Mouse (Mus musculus) hindbrain, postnatal 0 days (tissue): ENCODE measurements around the gene Dennd4b. TPM values are rescaled to one million over a fixed set of nuclear protein-coding genes. Genes with fewer than 3 reads are reported as not detected.
A peak's percentile ranks its signal among the peaks of the same experiment; 100 is the strongest.

Experiments used
- ATAC-seq: fragments of 200-750 bp; cut with Nextera tagmentation; 2 replicates; pipeline ENCODE4 v1.8.0; 2017; ENCODE audit warnings: mild to moderate bottlenecking, moderate TSS enrichment, moderate library complexity
- DNase-seq: peaks from one replicate; pipeline ENCODE4 v3.0.0-alpha.2; 2015; ENCODE audit warnings: low spot score
- H3K27ac ChIP-seq: fragments of 300-500 bp; sonication (generic); 2 replicates; pipeline ENCODE4 v1.5.1; 2014; ENCODE audit warnings: mild to moderate bottlenecking
- H3K27me3 ChIP-seq: fragments of 300-500 bp; sonication (generic); 2 replicates; pipeline ENCODE4 v1.6.1; 2014; ENCODE audit warnings: low read length, mixed read lengths; ENCODE audit not compliant: insufficient read depth
- H3K36me3 ChIP-seq: fragments of 300-500 bp; sonication (generic); 2 replicates; pipeline ENCODE4 v1.6.1; 2014; ENCODE audit warnings: low read length, mixed read lengths; ENCODE audit not compliant: insufficient read depth
- H3K4me1 ChIP-seq: fragments of 300-500 bp; sonication (generic); 2 replicates; pipeline ENCODE4 v1.6.1; 2014; ENCODE audit warnings: antibody characterized with exemption, low read length, mixed read lengths; ENCODE audit not compliant: insufficient read depth
- H3K4me2 ChIP-seq: fragments of 300-500 bp; sonication (generic); 2 replicates; pipeline ENCODE4 v1.6.1; 2014; ENCODE audit warnings: low read depth, mild to moderate bottlenecking, low read length, moderate library complexity, mixed read lengths
- H3K4me3 ChIP-seq: fragments of 300-500 bp; sonication (generic); 2 replicates; pipeline ENCODE4 v1.5.1; 2014; ENCODE audit warnings: low read length
- H3K9ac ChIP-seq: fragments of 300-500 bp; sonication (generic); replicated peaks from 2 replicates; pipeline ENCODE4 v1.6.1; 2014; ENCODE audit warnings: mild to moderate bottlenecking, low read length, moderate library complexity, mixed read lengths
- H3K9me3 ChIP-seq: fragments of 300-500 bp; sonication (generic); 2 replicates; pipeline ENCODE4 v1.6.1; 2016; ENCODE audit warnings: low read length, mixed read lengths
- CTCF ChIP-seq: IDR thresholded peaks from 2 replicates; pipeline ENCODE4 v1.5.1; 2016; ENCODE audit warnings: antibody characterized with exemption, control low read depth, low read depth
- WGBS: fragments of 180-500 bp; shearing (Covaris S2); extraction: QIAGEN DNeasy Blood & Tissue Kit; methylation state at CpG from one replicate; pipeline ENCODE4 v1.1.7; 2014; 5-methylcytosine and 5-hydroxymethylcytosine counted together
- polyA plus RNA-seq: library from polyadenylated mRNA; unstranded; fragments of >200 nt; fragmentation: Nextera tagmentation; extraction: Ambion mirVana; gene quantifications from 2 replicates; pipeline ENCODE4 v1.2.1, GENCODE M21; 2015
- total RNA-seq: library from RNA; depleted of rRNA; stranded (reverse); fragments of >200 nt; gene quantifications from 2 replicates; pipeline ENCODE4 v1.2.3, GENCODE M21; 2014; rRNA removed

Gene Dennd4b
- total RNA-seq, result 38.8 and 48.4 TPM in 2 replicates
- polyA plus RNA-seq, result 5.4 and 5.9 TPM in 2 replicates

GRCm38 (mm10) chr3:90265034-90265931, at the start of gene Dennd4b:
TSS of gene Dennd4b (plus strand) at chr3:90265185.
- ATAC-seq, result peak; percentile 85
- peak within 1 kb of the TSS; percentile 80 for H3K9ac ChIP-seq
- peak within 1 kb of the TSS; percentile 68 for H3K4me3 ChIP-seq
- no peaks in the 10 kb centered on the region for H3K9me3 ChIP-seq
- peak within 1 kb of the TSS; percentile 94 for H3K27ac ChIP-seq
- peak; percentile 87 for DNase-seq
- 2% methylated on average over 54 of the region's 87 CpGs for WGBS
- no peaks in the 10 kb centered on the region for H3K27me3 ChIP-seq
- no peaks in the 10 kb centered on the region for H3K4me1 ChIP-seq
- peaks cover 35% of the 10 kb centered on the region for H3K36me3 ChIP-seq
- H3K4me2 ChIP-seq, result peak within 1 kb of the TSS; percentile 85
- TF ChIP-seq CTCF, result peak; percentile 89

DNA sequence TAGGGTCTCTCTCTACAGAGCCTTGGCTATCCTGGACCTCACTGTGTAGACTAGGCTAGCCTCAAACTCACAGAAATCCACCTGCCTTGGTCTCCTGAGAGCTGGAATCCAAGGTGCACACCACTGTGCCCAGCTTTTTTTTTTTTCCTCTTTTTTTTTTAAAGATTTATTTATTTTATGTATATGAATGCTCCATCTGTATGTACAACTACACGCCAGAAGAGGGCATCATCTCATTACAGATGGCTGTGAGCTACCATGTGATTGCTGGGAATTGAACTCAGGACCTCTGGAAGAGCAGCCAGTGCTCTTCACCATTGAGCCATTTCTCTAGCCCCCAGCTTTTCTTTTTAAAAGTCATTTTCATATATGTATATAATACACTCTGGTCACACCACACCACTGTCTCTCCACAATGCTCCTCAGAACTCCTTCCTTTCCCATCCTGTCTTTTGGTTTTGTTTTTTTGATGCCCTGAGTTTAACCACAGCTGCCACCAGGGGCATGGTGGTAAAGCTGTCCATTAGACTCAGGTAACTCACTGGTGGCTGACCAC, 49.1 kb upstream of the Dennd4b start:
- Histone ChIP-seq H3K9me3 (no peaks in the 10 kb centered on the region), H3K4me2 (no peak overlapping the region), H3K4me3 (no peak overlapping the region), H3K27me3 (no peaks in the 10 kb centered on the region), H3K36me3 (peaks cover 10% of the 10 kb centered on the region; the same call in 1 of the 2 replicates), H3K4me1 (peaks cover 20% of the 10 kb centered on the region), H3K9ac (no peak overlapping the region), H3K27ac (no peak overlapping the region)
- DNase-seq (no peak), ATAC-seq (no peak)
- WGBS, result 45% methylated on average over 1 of the region's 1 CpGs
- TF ChIP-seq CTCF, result no peak; the same call in 1 of the 2 replicates

- peak overlapping the region; percentile 68 for H3K27ac ChIP-seq
- DNase-seq (peak; percentile 81), ATAC-seq (peak; percentile 66; the same call in 1 of the 2 replicates)
- H3K9ac ChIP-seq, result peak overlapping the region; percentile 35
- H3K4me2 ChIP-seq, result peak overlapping the region; percentile 78
- peak overlapping the region; percentile 42 for H3K4me3 ChIP-seq
- no peaks in the 10 kb centered on the region for H3K9me3 ChIP-seq
- peak; percentile 75 for TF ChIP-seq CTCF
- WGBS, result 12% methylated on average over 6 of the region's 6 CpGs
- H3K27me3 ChIP-seq, result no peaks in the 10 kb centered on the region
- H3K4me1 ChIP-seq, result peaks cover 5% of the 10 kb centered on the region; the same call in 1 of the 2 replicates
- no peaks in the 10 kb centered on the region for H3K36me3 ChIP-seq
Measured at GRCm38 (mm10) chr3:90220088-90220487, 44.9 kb upstream of the Dennd4b start.

GRCm38 (mm10) chr3:90220531-90220951, 44.4 kb upstream of the Dennd4b start:
- Histone ChIP-seq H3K4me3 (peak overlapping the region; percentile 42), H3K9ac (peak overlapping the region; percentile 35), H3K4me1 (peaks cover 5% of the 10 kb centered on the region; the same call in 1 of the 2 replicates), H3K36me3 (no peaks in the 10 kb centered on the region), H3K27me3 (no peaks in the 10 kb centered on the region), H3K4me2 (peak overlapping the region; percentile 78), H3K27ac (peak overlapping the region; percentile 68), H3K9me3 (no peaks in the 10 kb centered on the region)
- 0% methylated on average over 19 of the region's 20 CpGs for WGBS
- TF ChIP-seq CTCF, result no peak
- DNase-seq, result peak; percentile 68
- ATAC-seq, result peak; percentile 75

DNA sequence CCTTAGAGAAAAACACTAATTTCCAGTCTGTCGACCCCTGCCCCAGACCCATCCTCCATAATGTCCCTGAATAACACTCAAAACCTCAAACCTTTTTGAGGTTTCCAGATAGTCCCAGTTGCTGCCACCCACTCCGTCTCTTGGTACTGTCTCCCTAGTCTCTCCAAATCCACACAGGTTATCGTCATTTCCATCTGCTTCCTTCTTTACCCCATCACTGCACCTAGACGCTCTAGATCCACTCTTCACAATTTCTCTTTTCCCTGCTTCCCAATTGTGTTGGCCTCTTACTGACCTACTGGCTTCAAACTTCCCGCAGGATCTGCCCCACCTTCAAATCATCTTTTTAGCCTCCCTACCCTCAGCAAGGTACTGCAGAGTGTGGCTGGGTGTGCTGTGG, 43.9 kb upstream of the Dennd4b start:
- H3K27me3 ChIP-seq, result no peaks in the 10 kb centered on the region
- TF ChIP-seq CTCF, result no peak
- no peak overlapping the region for H3K27ac ChIP-seq
- H3K4me1 ChIP-seq, result peaks cover 5% of the 10 kb centered on the region; the same call in 1 of the 2 replicates
- H3K9me3 ChIP-seq, result no peaks in the 10 kb centered on the region
- H3K9ac ChIP-seq, result peak overlapping the region; percentile 35
- 27% methylated on average over 5 of the region's 5 CpGs for WGBS
- peak overlapping the region; percentile 42 for H3K4me3 ChIP-seq
- DNase-seq (no peak), ATAC-seq (no peak)
- H3K4me2 ChIP-seq, result peak overlapping the region; percentile 78
- H3K36me3 ChIP-seq, result no peaks in the 10 kb centered on the region

GRCm38 (mm10) chr3:90222455-90222854, 42.5 kb upstream of the Dennd4b start:
- Histone ChIP-seq H3K27me3 (no peaks in the 10 kb centered on the region), H3K9me3 (no peaks in the 10 kb centered on the region), H3K9ac (no peak overlapping the region), H3K4me3 (no peak overlapping the region), H3K27ac (no peak overlapping the region), H3K4me2 (no peak overlapping the region), H3K4me1 (peaks cover 5% of the 10 kb centered on the region; the same call in 1 of the 2 replicates), H3K36me3 (no peaks in the 10 kb centered on the region)
- no peak for TF ChIP-seq CTCF
- no peak for ATAC-seq
- no peak for DNase-seq
- WGBS, result 82% methylated on average over 4 of the region's 4 CpGs
